Mouse (Mus musculus): ENCODE results near the gene Syt7.

The Syt7 gene

DNA sequence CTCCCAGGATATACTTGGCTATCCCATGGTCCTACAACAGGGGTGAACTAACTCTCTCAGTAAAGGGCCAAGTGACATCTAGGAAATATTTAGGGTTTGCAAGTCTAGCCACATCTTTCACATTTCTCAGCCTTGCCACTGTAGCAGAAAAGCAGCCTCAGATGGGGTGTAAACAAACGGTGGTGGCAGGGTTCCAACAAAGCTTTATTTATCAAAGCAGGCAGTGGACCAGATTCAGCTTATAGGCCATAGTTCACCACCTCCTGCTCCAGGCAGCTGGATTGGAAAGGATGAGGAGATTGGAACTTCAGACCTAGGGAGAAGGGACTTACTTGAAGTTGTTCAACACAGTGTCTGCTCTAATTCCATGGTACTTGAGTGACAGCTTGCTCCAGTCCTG, 35.9 kb downstream of the Syt7 start:
- no peak for DNase-seq (ENCODE audit: low read depth, low spot score)

DNA sequence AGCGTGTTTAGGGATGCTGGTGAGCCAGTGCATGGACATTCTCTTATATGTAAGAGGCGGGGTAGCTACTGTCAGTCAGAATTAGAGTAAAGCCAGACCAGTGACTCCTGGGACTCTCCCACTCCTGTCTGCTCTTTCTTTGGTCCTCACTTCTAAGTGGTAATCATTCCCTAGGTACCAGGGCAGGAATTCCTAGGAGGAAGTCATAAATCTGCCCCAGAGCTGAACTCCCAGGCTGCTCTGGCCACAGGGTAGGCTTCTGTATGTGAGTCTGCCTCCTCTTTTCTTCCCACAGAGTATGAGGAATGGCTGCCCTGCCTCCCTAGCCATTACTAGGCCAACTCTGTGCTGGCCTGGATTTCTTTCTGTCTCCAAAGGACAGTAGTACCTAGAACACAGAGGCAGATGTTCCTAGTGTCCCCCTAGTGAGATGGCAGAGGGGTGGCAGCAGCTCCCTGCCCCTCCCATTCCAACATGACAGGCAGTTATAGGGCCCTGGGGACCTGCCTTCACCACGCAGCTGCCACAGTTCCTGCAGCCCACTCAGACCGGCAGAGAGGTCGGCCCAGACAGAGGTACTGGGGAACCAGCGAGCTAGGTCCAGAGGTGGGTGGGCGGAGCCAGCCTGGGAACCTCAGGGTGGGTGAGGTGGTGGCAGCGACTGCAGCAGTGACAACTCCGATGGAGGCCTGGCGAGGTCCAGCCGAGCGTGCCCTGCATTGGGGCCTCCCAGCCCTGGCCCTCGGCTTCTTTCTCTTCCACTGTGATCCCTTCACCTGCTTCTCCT, 36.8 kb downstream of the Syt7 start:
- DNase-seq (ENCODE audit: low read depth, low spot score): no peak

DNA sequence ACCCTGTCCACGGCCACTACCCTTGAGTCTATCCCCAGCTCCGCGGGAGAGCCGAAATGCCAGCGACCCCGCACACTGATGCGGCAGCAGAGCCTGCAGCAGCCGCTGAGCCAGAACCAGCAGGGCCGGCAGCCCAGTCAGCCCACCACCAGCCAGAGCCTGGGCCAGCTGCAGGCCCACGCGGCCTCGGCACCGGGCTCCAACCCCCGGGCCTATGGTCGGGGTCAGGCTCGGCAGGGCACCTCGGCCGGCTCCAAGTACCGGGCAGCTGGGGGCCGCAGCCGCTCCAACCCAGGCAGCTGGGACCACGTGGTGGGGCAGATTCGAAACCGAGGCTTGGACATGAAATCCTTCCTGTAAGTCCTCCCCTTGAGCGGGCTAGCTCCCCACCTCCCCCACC, 37.4 kb downstream of the Syt7 start:
- no peak for DNase-seq (ENCODE audit: low read depth, low spot score)

DNA sequence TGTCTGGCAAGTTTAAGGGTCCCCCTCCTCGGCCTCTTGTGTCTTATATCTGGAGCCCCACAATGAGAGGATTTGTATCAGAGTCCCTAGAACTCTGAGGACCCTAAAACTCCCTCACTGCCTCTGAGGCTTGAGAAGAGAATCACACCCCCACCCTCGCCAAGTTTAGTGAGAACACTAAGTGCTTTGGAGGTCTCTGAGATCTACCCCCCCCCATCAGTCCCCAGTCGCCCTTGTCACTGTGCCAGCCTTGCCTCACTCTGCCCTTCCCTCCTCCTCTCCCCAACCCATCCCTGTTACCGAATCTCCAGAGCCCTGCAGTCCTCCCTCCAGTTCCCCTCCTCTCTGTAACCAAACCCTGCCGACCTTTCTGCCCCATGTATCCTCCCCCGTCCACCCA, 37.9 kb downstream of the Syt7 start:
- no peak for DNase-seq (ENCODE audit: low read depth, low spot score)

DNA sequence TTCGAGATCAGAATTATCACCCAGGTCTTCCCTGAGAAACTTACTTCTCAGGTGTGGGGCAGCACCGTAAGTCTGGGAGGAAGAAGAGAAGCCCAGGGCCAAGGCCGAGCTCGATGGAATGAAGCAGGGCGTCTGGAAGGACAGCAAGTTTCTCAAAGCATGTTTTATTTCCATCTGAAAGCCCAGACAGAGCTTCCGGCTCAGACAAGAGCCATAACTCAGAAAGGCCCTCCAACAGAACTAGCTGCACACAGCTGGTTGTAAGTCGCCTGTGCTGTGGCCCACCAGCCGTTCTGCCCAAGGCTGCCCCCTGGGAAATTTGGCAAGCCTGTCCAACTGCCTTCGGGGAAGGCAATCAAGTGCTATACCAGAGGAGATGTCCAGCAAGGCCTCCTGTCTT, 38.5 kb downstream of the Syt7 start:
- DNase-seq (ENCODE audit: low read depth, low spot score): no peak

DNA sequence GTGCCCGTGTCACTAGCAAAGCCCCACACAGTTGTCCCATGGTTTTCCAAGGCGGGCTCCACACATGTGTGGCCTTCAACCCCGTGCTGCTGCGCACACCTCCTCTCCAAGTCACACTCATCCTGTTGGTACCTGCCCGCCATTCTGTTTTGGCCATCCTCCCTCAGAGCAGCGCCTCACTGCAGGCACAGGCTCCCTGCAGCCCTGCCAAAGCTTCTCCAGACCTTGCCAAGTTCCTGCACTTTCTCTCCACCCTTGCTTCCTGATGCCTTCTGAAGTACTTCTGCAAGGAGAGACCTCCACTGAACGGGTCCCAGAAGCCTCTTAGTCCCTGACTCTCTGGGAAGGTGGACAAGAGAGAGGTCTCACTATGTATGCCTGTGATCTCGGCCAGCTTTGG, 40.5 kb downstream of the Syt7 start:
- no peak for DNase-seq (ENCODE audit: low read depth, low spot score)

DNA sequence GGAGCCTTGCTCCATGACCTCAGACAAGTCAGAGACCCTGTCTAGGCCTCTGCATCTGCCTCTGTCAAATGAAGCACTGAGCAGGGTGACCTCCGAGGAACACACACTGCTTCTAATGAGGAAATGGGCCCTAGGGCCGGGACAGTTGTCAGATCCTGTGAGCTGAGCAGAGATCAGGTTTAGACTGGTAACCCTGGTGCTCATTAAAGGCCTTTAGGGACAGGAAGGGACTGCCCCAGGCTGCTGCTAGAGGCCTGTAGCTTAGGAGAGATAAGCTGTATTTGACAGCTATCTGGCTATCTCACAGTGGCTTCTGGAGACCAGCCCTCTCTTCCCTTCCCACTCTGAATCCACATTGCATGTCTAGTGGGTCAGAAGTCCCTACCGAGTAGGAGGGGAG, 42.5 kb downstream of the Syt7 start:
- DNase-seq (ENCODE audit: low read depth, low spot score): no peak

DNA sequence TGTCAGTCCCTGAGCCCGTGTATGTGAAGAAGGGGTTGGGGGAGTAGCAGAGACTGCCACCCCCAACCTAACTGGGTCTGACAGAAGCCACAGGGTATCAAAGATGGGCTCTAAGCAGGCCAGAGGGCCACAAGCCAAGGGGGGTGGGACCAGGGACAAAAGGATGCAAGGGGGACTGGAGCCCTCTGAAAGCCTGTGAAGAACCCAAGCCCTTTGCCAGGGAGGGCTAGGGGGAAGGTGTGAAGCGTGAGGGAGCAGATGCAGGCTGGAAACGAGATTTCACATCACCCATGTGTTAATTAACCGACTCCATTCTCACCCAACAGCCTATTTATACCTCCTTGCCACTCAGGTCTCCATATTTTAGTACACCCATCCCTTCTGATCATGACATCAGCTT, 43.0 kb downstream of the Syt7 start:
- no peak for DNase-seq (ENCODE audit: low read depth, low spot score)

DNA sequence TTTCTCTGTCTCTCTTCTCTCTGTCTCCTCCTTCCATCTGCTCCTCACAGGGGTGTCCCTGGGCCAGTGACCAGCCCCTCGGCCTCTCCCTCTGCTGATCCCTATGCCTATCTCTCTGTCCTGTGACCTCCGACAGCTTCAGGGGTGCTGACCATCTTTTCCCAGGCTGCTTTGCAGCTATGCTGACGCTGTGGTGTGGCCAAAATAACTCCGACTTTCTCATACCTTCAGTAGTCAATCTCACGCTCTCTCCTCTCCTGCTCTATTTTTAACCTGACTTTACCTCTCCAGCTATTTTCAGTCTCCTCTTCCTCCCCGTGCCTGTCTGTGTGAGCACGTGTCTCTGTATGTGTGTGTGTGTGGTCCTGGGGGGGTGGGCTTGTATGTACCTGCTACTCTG, 44.3 kb downstream of the Syt7 start:
- no peak for DNase-seq (ENCODE audit: low read depth, low spot score)

DNA sequence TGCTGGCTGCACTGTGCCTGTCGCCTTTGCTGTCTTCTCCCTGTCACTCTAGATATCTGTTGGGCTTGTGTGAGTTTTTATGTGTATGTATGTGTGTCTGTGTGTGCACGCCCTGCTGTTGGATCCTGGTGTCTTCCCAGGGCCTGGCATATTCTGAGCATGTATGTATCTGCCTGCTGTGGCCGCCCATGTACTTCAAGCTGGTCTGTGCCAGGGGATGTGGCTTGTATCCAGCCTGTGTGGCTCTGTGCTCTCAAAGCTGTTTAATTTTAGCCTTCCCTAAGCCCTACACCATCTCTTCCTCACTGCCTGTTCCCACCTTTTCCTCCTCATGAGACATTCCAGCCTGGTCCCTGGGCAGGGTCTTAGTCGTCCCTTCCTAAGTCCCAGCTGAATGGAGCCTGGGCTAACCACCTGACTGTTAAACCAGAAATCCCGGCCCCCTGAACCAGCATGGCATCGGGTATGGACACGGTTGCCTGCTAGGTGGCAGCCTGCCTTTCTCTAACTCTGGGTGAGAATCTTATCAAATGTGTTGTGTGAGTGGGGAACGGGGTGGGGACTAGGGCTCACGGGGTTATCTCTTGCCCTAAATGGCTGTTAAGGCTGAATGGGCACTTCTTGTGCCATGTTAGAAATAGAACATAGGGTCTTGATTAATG, 45.1 kb downstream of the Syt7 start:
- DNase-seq (ENCODE audit: low read depth, low spot score): no peak

DNA sequence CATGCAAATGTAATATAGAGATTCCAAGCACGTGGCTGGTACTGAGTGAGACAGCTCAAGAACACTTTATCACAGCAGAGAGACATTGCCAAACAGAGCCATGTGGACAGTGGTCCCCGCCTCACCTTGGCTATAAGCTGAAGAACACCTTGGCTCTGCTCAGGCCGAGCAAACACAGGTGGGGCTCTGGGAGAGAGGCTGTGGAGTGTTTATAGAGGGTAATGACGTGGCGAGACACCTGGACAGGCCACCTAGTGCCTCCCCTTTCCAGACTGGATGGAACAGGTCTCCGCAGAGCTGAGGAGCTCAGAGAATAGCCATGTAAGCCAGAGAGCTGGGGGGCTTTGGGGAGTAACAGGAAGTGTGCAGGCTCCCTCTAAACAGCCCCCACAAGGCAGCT, 46.0 kb downstream of the Syt7 start:
- no peak for DNase-seq (ENCODE audit: low read depth, low spot score)

DNA sequence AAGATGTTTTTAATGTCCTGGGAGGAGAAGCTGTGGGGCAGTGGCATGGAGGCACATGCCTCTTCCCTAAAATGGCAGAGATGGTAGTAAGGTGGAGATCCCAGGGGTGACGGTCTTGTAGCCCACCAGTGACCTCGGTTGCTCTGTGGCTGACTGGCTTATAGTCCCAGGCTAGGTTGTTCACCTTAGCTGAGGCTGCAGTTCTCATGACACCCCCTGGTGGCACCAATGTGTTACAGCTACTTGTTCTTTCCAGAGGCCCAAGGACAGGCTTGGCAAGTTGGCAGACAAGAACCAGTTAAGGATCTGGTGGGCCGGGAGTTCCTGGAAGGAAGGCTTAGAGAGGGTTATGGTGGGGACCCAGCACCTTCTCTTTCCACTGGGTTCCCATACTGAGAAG, 47.0 kb downstream of the Syt7 start:
- peak; percentile 61 for DNase-seq (ENCODE audit: low read depth, low spot score)

DNA sequence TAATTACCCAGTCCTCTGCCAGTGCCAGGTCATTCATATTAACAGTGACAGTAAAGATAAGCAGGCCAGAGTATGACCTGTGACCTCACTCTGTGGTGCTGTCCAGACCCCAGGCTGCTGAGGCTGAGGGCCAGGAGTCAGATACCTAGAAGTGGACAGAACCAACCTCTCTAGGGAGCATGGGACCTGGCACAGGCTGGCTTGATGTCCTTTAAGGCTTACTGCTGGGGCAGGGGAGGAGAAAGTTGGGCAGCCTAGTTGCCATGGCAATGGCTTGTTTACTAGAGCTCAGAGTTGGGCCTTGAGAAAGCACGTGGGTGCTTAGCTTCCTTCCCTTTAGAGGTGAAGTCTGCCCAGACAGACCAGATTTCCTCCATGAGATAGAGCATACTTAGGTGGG, 47.8 kb downstream of the Syt7 start:
- no peak for DNase-seq (ENCODE audit: low read depth, low spot score)

DNA sequence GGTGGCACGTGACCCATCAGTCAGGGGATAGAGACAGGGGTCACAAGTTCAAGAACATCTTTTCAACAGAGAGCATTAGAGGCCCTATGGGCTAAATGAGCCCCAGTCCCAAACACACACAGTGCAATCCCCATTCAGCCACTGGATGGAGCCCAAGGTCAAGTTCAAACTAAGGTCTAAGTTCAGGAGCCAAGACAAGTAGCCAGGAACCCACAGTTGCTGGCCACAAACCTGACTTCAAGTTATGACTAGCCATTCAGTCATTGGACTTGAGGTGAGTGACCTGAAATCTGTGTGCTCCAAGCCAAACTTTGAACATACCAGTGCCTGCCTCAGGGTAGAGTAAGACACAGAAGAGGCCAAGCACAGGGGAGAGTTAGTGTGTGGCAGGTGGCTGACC, 48.6 kb downstream of the Syt7 start:
- DNase-seq (ENCODE audit: low read depth, low spot score): no peak

DNA sequence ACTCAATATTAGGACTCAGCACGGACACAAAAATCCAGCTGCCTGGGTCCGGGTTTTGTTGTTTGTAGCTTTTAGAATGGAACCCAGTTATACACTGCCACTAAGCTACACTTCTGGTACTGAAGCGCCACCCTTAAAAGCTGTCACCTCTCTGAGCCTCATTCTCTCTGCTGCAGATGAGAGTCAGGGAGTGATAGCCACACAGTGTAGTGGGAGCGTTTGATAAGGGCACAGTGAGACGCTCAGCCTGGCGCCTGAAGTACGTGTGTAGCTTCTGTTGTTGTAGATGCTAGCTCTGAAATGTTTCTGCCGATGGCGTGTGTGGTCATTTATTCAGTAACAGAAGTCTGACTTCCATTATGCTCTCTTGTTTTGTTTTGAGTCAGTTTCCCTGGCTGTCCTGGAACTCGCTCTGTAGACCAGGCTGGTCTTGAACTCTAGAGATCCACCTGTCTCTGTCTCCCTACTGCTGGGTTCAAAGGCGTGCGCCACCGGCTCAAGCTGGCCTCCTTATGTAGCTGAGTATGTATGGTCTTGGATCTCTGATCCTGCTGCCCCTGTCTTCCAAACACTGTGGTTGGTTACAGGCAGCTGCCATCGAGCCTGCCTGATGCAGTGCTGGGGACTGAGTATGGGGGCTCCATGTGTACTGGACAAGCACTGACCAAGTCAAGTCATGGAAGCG, 55.9 kb downstream of the Syt7 start:
- DNase-seq (ENCODE audit: low read depth, low spot score): no peak

DNA sequence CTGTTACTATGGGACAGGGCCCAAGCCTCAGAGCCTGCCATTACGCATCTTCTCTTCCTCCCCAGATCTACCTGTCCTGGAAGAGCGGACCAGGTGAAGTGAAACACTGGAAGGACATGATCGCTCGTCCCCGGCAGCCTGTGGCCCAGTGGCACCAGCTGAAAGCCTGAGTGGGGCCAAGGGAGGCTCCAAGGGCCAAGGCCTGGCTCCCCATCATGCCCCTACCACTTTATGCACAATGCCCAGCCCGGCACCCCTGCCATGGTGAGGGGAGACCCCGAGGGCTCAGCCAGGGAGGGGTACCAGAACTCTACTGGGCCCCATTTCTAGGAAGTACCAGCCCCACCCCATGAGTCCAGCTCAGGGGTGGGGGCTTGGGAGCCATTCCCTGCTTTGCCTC, 59.4 kb downstream of the Syt7 start:
- DNase-seq (ENCODE audit: low read depth, low spot score): no peak

DNA sequence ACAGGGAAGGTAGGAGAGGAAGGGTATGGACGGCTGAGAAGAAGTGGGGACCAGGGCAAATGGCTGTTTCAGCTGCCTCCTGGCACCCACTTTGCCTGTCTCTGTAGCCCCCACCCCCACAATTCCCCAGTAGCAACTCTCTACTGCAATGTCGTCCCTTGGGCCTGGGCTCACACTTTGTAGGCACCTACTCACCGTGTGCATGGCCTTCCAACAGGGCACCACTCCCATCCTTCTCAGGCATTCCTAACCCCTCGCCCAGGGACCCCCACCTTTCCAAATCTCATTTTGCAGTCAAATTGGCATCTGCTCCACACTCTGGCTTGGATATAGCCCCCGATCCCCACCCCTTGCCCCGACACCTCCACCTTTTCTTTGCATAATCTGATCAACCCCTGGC, 60.3 kb downstream of the Syt7 start:
- DNase-seq (ENCODE audit: low read depth, low spot score): no peak

DNA sequence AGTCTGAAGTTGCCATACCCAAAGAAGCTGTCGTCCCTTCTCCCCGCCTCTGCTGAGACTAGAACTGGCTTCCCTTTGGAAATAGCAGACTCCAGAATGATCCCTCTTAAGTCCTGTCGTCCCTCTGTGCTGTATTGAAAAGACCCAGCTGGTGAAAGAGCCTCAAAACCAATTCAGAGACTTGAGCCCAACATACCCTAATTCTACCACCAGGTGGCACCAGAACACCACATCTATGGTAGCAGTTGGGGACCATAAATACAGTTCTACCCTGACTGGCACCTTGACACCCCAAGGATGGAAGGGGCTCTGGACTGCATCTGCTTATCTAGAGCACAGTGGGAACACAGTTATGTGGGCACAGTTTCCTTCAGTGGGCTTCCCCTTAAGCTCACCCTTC, 60.8 kb downstream of the Syt7 start:
- DNase-seq (ENCODE audit: low read depth, low spot score): peak; percentile 75

DNA sequence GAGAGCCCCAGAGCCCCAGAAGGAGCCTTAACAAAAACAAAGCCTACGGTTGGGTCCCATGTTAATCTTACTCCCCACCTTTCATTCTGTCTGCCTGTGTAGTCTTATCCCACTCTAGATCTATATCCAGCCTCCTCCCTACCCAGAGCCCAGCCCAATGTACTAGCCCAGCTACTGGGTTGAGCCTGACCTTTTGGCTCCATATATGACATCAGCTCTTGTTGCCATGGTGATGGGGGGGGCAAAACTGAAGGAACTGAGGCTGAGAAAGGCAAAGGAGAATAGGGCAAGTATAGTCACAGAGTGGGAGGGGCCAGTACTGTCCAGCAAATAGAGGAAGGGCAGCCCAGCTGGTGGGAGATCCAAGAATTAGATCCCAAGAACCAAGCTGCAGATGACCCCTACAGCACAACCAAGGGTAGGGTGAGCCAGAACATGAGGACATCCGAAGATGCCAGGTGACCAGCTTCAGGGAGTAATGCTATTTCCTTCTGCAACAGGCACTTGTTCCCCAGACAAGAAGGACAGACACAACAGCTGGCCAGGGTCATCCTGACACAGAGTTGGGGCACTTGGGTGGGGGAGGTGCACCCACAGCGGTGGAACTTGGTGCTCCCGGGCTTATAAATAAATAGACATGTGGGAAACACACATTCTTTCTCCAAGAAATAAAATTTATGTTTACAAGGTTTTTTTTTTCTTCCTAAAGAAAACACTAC, 66.0 kb downstream of the Syt7 start:
- no peak for DNase-seq (ENCODE audit: low read depth, low spot score)

DNA sequence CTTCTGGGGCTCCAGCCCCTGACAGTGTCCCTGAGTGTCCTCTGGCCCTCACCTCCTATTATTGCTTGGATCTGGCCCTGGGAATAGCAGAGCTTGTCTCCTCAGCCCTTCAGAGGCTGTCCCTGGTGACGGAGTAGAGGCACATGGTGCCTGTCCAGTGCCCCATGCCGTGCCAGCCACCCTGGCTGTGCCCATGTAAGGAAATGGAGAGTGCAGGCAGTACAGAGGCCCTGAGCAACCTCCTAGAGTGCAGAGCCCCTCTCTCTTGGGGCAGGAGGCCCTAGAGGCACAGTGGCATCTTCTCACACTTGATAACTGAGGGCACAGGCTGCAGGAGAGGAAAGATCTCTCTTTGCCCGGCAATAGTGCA, 66.5 kb downstream of the Syt7 start:
- no peak for DNase-seq (ENCODE audit: low read depth, low spot score)

DNA sequence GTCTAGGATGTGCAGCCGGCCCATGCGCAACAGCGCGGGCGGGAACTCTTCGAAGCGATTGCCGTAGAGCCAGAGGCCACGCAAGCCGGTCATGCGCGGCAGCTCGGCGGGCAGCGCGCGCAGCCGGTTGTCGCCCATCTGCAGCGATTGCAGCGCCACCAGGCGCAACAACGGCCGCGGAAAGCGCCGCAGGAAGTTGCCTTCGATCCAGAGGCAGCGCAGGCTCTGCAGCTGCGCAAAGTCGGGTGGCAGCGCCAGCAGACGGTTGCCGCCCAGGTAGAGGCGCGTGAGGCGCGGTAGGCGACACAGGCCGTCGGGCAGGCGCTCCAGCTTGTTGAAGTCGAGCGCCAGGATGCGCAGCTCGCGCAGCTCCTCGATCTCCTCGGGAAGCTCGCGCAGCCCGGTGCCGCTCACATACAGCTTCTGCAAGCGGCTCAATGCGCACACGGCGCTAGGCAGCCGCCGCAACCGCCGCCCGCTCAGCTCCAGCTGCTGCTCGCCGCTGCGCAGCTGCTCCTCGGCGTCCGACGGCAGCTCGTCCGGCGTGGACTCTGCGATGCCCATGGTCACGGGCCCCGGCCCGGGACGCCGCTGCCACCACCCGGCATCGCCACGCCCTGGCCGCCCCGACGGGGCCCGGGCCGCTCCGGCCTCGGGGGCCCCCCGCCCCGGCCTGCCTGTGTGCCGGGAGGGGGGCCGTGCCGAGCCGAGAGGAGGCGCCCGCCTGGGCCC, 68.0 kb downstream of the Syt7 start, which contains the start of gene Lrrc10b:
Gene Lrrc10b (minus strand): TSS at position 722 of the 732 bp plus-strand sequence.
- DNase-seq (ENCODE audit: low read depth, low spot score): peak; percentile 64

DNA sequence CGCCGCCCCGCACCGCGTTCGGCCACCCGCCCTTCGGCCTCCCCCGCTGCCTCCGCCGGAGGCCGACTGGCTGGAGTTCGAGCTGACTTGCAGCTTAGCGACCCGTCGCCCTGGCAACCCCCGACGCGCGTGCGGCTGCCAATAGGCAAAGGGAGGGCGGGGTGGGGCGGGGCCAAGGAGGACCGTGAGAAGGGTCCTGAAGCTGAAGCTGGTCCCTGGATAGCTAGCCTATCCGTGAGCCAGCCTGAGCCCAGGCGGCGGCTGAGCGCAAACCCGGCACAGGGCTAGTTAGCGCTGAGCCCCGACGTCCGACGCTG, 68.6 kb downstream of the Syt7 start:
- peak; percentile 73 for DNase-seq (ENCODE audit: low read depth, low spot score)
